Mouse (Mus musculus): ENCODE data around the gene Fbl.

DNA sequence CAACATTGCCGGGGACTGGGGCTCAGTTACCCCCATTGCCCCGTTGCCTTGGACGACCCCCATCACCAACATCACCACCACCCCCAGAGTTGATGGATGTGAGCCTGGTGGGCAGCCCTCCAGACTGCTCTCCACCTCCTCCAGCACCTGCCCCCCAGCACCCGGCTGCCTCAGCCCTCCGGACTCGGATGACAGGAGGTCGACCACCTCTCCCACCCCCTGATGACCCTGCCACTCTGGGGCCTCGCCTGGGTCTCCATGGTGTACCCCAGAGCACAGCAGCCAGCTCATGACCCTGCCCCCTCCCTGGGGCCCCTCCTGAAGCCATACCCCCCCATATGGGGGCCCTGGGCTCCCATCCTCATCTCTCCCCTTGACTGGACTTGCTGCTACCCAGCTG, 17.1 kb downstream of the Fbl start:
- TF ChIP-seq POLR2A (IDR thresholded peaks at IDR 0.05; ENCODE audit: insufficient read depth, low read length) (no peak), EP300 (IDR thresholded peaks at IDR 0.05; ENCODE audit: insufficient read depth, low read depth, low read length) (no peak), CTCF (IDR thresholded peaks at IDR 0.05; ENCODE audit: low read depth, low read length) (no peak)

All from ES-Bruce4 (cell line).